Mouse (Mus musculus): ENCODE data around the gene Fgfr2. TPM values are rescaled to one million over a fixed set of nuclear protein-coding genes. Genes with fewer than 3 reads are reported as not detected.

Gene Fgfr2
- total RNA-seq, 2 experiments from 2014 or later: 47.6 to 49.5 TPM

GRCm38 (mm10) chr7:130894931-130895617, 2228.1 kb downstream of the Fgfr2 start:
- H3K4me3 ChIP-seq: no peak overlapping the region
- H3K27ac ChIP-seq: peak overlapping the region; percentile 83
- no peak for TF ChIP-seq CTCF (conservative IDR thresholded peaks at IDR 0.05)
- DNase-seq (ENCODE audit: low spot score in 2 of 2): no peak

- H3K27ac ChIP-seq: peak overlapping the region; percentile 83
- H3K4me3 ChIP-seq: no peak overlapping the region
- TF ChIP-seq CTCF (conservative IDR thresholded peaks at IDR 0.05): no peak
- DNase-seq (ENCODE audit: low spot score in 2 of 2): peak; percentile 56 to 60
Measured at GRCm38 (mm10) chr7:130892973-130893372, 2230.2 kb downstream of the Fgfr2 start.

- TF ChIP-seq CTCF (conservative IDR thresholded peaks at IDR 0.05): no peak
- DNase-seq (ENCODE audit: low spot score in 2 of 2): no peak
- Histone ChIP-seq H3K4me3 (no peak overlapping the region), H3K27ac (peak overlapping the region; percentile 36; the same call in 1 of the 2 replicates)
Measured at GRCm38 (mm10) chr7:130890871-130891270, 2232.3 kb downstream of the Fgfr2 start.

GRCm38 (mm10) chr7:130887946-130888345, 2235.2 kb downstream of the Fgfr2 start:
- no peak for DNase-seq (ENCODE audit: low spot score in 2 of 2)
- no peak overlapping the region for H3K4me3 ChIP-seq
- H3K27ac ChIP-seq: peak overlapping the region; percentile 83
- TF ChIP-seq CTCF (conservative IDR thresholded peaks at IDR 0.05): no peak

- TF ChIP-seq CTCF (conservative IDR thresholded peaks at IDR 0.05): no peak
- H3K27ac ChIP-seq: no peak overlapping the region
- H3K4me3 ChIP-seq: no peak overlapping the region
- no peak for DNase-seq (ENCODE audit: low spot score in 2 of 2)
Measured at GRCm38 (mm10) chr7:130886246-130886645, 2236.9 kb downstream of the Fgfr2 start.

- TF ChIP-seq CTCF (conservative IDR thresholded peaks at IDR 0.05): no peak
- no peak for DNase-seq (ENCODE audit: low spot score in 2 of 2)
- no peak overlapping the region for H3K27ac ChIP-seq
- H3K4me3 ChIP-seq: no peak overlapping the region
Measured at GRCm38 (mm10) chr7:130884161-130884560, 2239.0 kb downstream of the Fgfr2 start.

- no peak for DNase-seq (ENCODE audit: low spot score in 2 of 2)
- Histone ChIP-seq H3K4me3 (peak overlapping the region; percentile 67), H3K27ac (peak overlapping the region; percentile 98)
- no peak for TF ChIP-seq CTCF (conservative IDR thresholded peaks at IDR 0.05)
Measured at GRCm38 (mm10) chr7:130867256-130867655, 2255.9 kb downstream of the Fgfr2 start.

- TF ChIP-seq CTCF (conservative IDR thresholded peaks at IDR 0.05): no peak
- no peak for DNase-seq (ENCODE audit: low spot score in 2 of 2)
- peak overlapping the region; percentile 67 for H3K4me3 ChIP-seq
- H3K27ac ChIP-seq: peak overlapping the region; percentile 98
Measured at GRCm38 (mm10) chr7:130866640-130867039, 2256.5 kb downstream of the Fgfr2 start.

GRCm38 (mm10) chr7:130865613-130866591, 2257.2 kb downstream of the Fgfr2 start, which contains the start of gene Plekha1:
Gene Plekha1, plus strand, starts transcription at chr7:130865756.
- Histone ChIP-seq H3K27ac (peak within 1 kb of the TSS; percentile 98), H3K4me3 (peak within 1 kb of the TSS; percentile 67)
- TF ChIP-seq CTCF (conservative IDR thresholded peaks at IDR 0.05): peak; percentile 19; the same call in 1 of the 2 replicates
- peak; percentile 98 to 99 for DNase-seq (ENCODE audit: low spot score in 2 of 2)

- H3K27ac ChIP-seq: no peak overlapping the region; the same call in 1 of the 2 replicates
- no peak for TF ChIP-seq CTCF (conservative IDR thresholded peaks at IDR 0.05)
- no peak for DNase-seq (ENCODE audit: low spot score in 2 of 2)
- H3K4me3 ChIP-seq: no peak overlapping the region
Measured at GRCm38 (mm10) chr7:130864711-130865110, 2258.4 kb downstream of the Fgfr2 start.

GRCm38 (mm10) chr7:130862501-130862900, 2260.6 kb downstream of the Fgfr2 start:
- H3K4me3 ChIP-seq: no peak overlapping the region
- no peak for TF ChIP-seq CTCF (conservative IDR thresholded peaks at IDR 0.05)
- H3K27ac ChIP-seq: no peak overlapping the region; the same call in 1 of the 2 replicates
- DNase-seq (ENCODE audit: low spot score in 2 of 2): no peak

- Histone ChIP-seq H3K4me3 (no peak overlapping the region), H3K27ac (0 out of 2 replicates have a peak overlapping the region, but pooled peaks have one; percentile 28)
- no peak for TF ChIP-seq CTCF (conservative IDR thresholded peaks at IDR 0.05)
- DNase-seq (ENCODE audit: low spot score in 2 of 2): no peak
Measured at GRCm38 (mm10) chr7:130860721-130861142, 2262.4 kb downstream of the Fgfr2 start.

- Histone ChIP-seq H3K27ac (no peak overlapping the region), H3K4me3 (no peak overlapping the region)
- TF ChIP-seq CTCF (conservative IDR thresholded peaks at IDR 0.05): no peak
- no peak for DNase-seq (ENCODE audit: low spot score in 2 of 2)
Measured at GRCm38 (mm10) chr7:130859926-130860325, 2263.2 kb downstream of the Fgfr2 start.
